Mouse (Mus musculus) adrenal gland, adult 2 months (tissue): ENCODE data around the gene Gm49337. TPM values are rescaled to one million over a fixed set of nuclear protein-coding genes. Genes with fewer than 3 reads are reported as not detected.
A peak's percentile ranks its signal among the peaks of the same experiment; 100 is the strongest.

Source experiments
- DNase-seq: peaks from one replicate; pipeline ENCODE4 v3.0.0; 2021
- long read RNA-seq: library from polyadenylated mRNA; stranded (forward); transcript quantifications from one replicate; pipeline ENCODE4 v2.0.0, GENCODE M21; 2021
- polyA plus RNA-seq: library from polyadenylated mRNA; depleted of rRNA; stranded (reverse); fragments of >200 nt; gene quantifications from 2 replicates; pipeline ENCODE4 v1.2.3, GENCODE M21; 2012; rRNA removed
- total RNA-seq, 2 experiments: library from RNA; stranded (reverse); gene quantifications; 2 replicates each; pipeline ENCODE4 v1.2.3; 2021

Gm49337 gene
- total RNA-seq = under 1 TPM in 1 of 2 experiments, not detected in 1; 0.52 TPM
- polyA plus RNA-seq = not detected in 2 replicates
- long read RNA-seq = 0 reads

- DNase-seq = no peak
Measured at GRCm38 (mm10) chr4:116173072-116173471, at the start of gene Gm49337, which contains the start of gene 1700042G07Rik. Gene Gm49337 (plus strand): TSS chr4:116173384. Gene 1700042G07Rik (plus strand): TSS chr4:116173372.

- DNase-seq = peak; percentile 87
Measured at GRCm38 (mm10) chr4:116123602-116124519, 49.3 kb upstream of the Gm49337 start, which contains the start of the genes Rad54l and Pomgnt1. Gene Rad54l (minus strand): TSS chr4:116123690. Gene Pomgnt1 (plus strand): TSS chr4:116123840.

GRCm38 (mm10) chr4:116125803-116126386 is 47.3 kb upstream of the Gm49337 start:
- DNase-seq = no peak

- DNase-seq = no peak
Measured at GRCm38 (mm10) chr4:116127956-116128355, 45.2 kb upstream of the Gm49337 start.

GRCm38 (mm10) chr4:116133126-116133525 is 40.1 kb upstream of the Gm49337 start:
- no peak for DNase-seq

- DNase-seq = no peak
Measured at GRCm38 (mm10) chr4:116134990-116135389, 38.2 kb upstream of the Gm49337 start.

- no peak for DNase-seq
Measured at GRCm38 (mm10) chr4:116137421-116137996, 35.7 kb upstream of the Gm49337 start.

- DNase-seq = no peak
Measured at GRCm38 (mm10) chr4:116140801-116141574, 32.2 kb upstream of the Gm49337 start.

- no peak for DNase-seq
Measured at GRCm38 (mm10) chr4:116141736-116142135, 31.4 kb upstream of the Gm49337 start.

GRCm38 (mm10) chr4:116142269-116142668 is 30.9 kb upstream of the Gm49337 start:
- DNase-seq = no peak

GRCm38 (mm10) chr4:116143317-116143811 is 29.8 kb upstream of the Gm49337 start:
- DNase-seq = peak; percentile 51

GRCm38 (mm10) chr4:116143891-116144717 is 29.1 kb upstream of the Gm49337 start:
- DNase-seq = peak; percentile 86

GRCm38 (mm10) chr4:116149812-116150155 is 23.4 kb upstream of the Gm49337 start:
- DNase-seq = no peak

GRCm38 (mm10) chr4:116150156-116150861 is 22.9 kb upstream of the Gm49337 start:
- peak; percentile 87 for DNase-seq

GRCm38 (mm10) chr4:116150862-116151221 is 22.3 kb upstream of the Gm49337 start:
- DNase-seq = no peak

- no peak for DNase-seq
Measured at GRCm38 (mm10) chr4:116151238-116151637, 21.9 kb upstream of the Gm49337 start, which contains the start of gene Lurap1. Gene Lurap1 (minus strand): TSS chr4:116151338.

GRCm38 (mm10) chr4:116152702-116153101 is 20.5 kb upstream of the Gm49337 start:
- DNase-seq = no peak

- DNase-seq = no peak
Measured at GRCm38 (mm10) chr4:116157882-116158281, 15.3 kb upstream of the Gm49337 start.

GRCm38 (mm10) chr4:116159912-116160311 is 13.3 kb upstream of the Gm49337 start:
- DNase-seq = no peak

GRCm38 (mm10) chr4:116160769-116161168 is 12.4 kb upstream of the Gm49337 start:
- no peak for DNase-seq
